Mouse (Mus musculus) kidney, embryonic 15.5 days (tissue): ENCODE data around the gene Pik3ca. TPM values are rescaled to one million over a fixed set of nuclear protein-coding genes. Genes with fewer than 3 reads are reported as not detected.
A peak's percentile ranks its signal among the peaks of the same experiment; 100 is the strongest.

ENCODE experiments used
- ATAC-seq: fragments of 200-750 bp; cut with Nextera tagmentation; replicated peaks from 2 replicates; pipeline ENCODE4 v1.8.0; 2017; ENCODE audit warnings: moderate TSS enrichment; ENCODE audit not compliant: low FRiP score
- H3K27ac ChIP-seq: fragments of 300-500 bp; sonication (generic); 2 replicates; pipeline ENCODE4 v1.5.1; 2015; ENCODE audit warnings: mild to moderate bottlenecking, inconsistent platforms
- H3K27me3 ChIP-seq: fragments of 300-500 bp; sonication (generic); 2 replicates; pipeline ENCODE4 v1.6.1; 2015; ENCODE audit warnings: inconsistent platforms
- H3K36me3 ChIP-seq: fragments of 300-500 bp; sonication (generic); 2 replicates; pipeline ENCODE4 v1.6.1; 2015; ENCODE audit warnings: inconsistent platforms
- H3K4me1 ChIP-seq: fragments of 300-500 bp; sonication (generic); 2 replicates; pipeline ENCODE4 v1.6.1; 2015; ENCODE audit warnings: inconsistent platforms
- H3K4me2 ChIP-seq: fragments of 300-500 bp; sonication (generic); 2 replicates; pipeline ENCODE4 v1.6.1; 2015; ENCODE audit warnings: moderate library complexity, mild to moderate bottlenecking, inconsistent platforms
- H3K4me3 ChIP-seq: fragments of 300-500 bp; sonication (generic); replicated peaks from 2 replicates; pipeline ENCODE4 v1.5.1; 2015; ENCODE audit warnings: mild to moderate bottlenecking, inconsistent platforms
- H3K9ac ChIP-seq: fragments of 300-500 bp; sonication (generic); 2 replicates; pipeline ENCODE4 v1.6.1; 2015; ENCODE audit warnings: mild to moderate bottlenecking, inconsistent platforms
- H3K9me3 ChIP-seq: fragments of 300-500 bp; sonication (generic); replicated peaks from 2 replicates; pipeline ENCODE4 v1.6.1; 2016; ENCODE audit warnings: inconsistent platforms
- WGBS: fragments of 180-500 bp; shearing (Covaris S2); methylation state at CpG from one replicate; pipeline ENCODE4 v1.1.7; 2015; ENCODE audit warnings: mixed read lengths; 5-methylcytosine and 5-hydroxymethylcytosine counted together
- polyA plus RNA-seq: library from polyadenylated mRNA; unstranded; fragments of >200 nt; fragmentation: Nextera tagmentation; extraction: Ambion mirVana; gene quantifications from 2 replicates; pipeline ENCODE4 v1.2.1, GENCODE M21; 2015

Pik3ca gene
- polyA plus RNA-seq, 1 experiment from 2014 or later = 10.3 TPM

DNA sequence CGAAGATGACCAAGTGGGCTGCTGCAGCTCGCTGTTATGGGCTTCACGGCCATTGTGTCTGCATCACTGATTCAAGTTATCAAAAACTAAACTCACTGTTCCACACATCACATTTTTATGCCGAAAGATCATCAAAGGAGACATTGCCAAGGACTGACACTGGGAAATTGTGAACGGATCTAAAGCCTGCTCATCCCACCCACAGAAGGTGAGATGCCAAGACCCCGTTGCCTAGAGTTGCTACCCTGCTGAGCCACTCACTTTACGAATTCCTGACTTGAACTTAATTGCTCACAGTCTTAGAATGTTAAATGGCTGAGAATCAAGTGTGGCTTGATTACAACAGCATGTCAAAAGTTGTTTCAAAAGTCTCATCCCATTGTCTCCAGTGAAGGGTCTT lies 73.0 kb downstream of the Pik3ca start:
- Histone ChIP-seq H3K4me2 (no peak overlapping the region), H3K36me3 (no peaks in the 10 kb centered on the region; the same call in none of the 2 replicates), H3K4me1 (peaks cover 29% of the 10 kb centered on the region), H3K27me3 (no peaks in the 10 kb centered on the region), H3K4me3 (no peak overlapping the region), H3K27ac (0 out of 2 replicates have a peak overlapping the region, but pooled peaks have one; percentile 55), H3K9me3 (no peaks in the 10 kb centered on the region), H3K9ac (no peak overlapping the region)
- WGBS = 67% methylated on average over 7 of the region's 7 CpGs
- no peak for ATAC-seq

- 35% methylated on average over 6 of the region's 6 CpGs for WGBS
- Histone ChIP-seq H3K4me1 (peaks cover 29% of the 10 kb centered on the region), H3K4me2 (no peak overlapping the region), H3K27me3 (no peaks in the 10 kb centered on the region), H3K4me3 (no peak overlapping the region), H3K9me3 (no peaks in the 10 kb centered on the region), H3K9ac (no peak overlapping the region), H3K27ac (peak overlapping the region; percentile 55; the same call in 1 of the 2 replicates), H3K36me3 (no peaks in the 10 kb centered on the region; the same call in none of the 2 replicates)
- ATAC-seq = peak; percentile 70
These were observed 73.6 kb downstream of the Pik3ca start for GRCm38 (mm10) chr3:32471098-32471497.

DNA sequence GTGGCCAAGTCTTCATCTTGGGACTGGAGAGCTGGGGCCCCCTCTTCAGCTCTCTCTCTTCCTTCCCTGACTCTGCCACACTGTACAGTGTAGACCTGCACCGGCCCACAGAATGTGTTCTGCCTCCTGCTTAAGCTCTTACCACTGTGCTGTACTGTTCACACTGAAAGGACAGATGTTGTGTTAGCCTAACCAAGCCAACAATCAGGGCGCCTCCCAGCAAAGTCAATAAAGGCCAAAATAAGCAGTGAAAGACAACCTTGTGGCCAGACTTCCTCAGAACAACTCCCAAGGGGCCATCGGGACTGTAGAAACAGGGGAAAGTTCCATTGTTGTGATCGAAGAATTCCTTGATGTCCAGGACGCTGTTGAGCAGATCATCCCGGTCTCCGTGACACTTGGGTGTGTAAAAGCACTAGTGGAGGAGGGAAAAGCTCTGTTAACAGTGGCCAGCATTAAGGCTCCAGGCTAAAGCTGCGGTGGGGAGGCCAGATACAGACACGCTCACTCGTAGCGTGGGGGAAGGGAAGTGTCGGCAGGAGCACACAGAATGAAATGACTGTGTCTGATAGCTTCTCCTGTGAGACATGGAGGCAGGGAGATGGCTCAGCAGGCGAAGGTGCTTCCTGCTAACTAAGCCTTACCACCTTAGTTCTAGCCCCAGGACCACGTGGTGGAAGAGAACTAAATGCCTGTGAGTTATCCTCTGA lies 74.9 kb downstream of the Pik3ca start:
- 47% methylated on average over 14 of the region's 14 CpGs for WGBS
- peak overlapping the region; percentile 33; the same call in 1 of the 2 replicates for H3K4me2 ChIP-seq

DNA sequence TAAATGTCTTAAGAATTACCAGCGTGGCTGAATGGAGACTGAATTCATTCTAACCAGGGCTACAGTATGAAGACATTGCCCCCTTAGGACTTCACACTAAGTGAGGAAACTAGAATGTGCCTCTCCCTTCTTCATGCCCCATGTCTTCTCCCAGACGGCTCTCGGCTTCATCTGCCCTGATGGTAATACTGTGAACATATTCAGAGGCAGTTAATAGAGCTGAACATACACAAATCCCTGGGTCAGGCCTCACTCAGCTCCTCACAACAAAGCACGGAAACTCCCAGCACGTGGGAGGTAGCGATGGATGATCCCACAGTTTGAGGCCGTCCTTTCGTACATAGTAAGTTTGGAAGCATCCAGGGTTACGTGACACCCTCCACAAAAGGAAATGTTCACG lies 75.7 kb downstream of the Pik3ca start:
- Histone ChIP-seq H3K4me1 (peaks cover 29% of the 10 kb centered on the region), H3K36me3 (no peaks in the 10 kb centered on the region), H3K27ac (no peak overlapping the region), H3K27me3 (no peaks in the 10 kb centered on the region), H3K4me3 (no peak overlapping the region), H3K4me2 (no peak overlapping the region), H3K9me3 (no peaks in the 10 kb centered on the region), H3K9ac (no peak overlapping the region)
- WGBS = 42% methylated on average over 10 of the region's 10 CpGs
- peak; percentile 50 for ATAC-seq

More for the DNA sequence above, 74.9 kb downstream of the Pik3ca start:
- no peaks in the 10 kb centered on the region for H3K27me3 ChIP-seq
- peaks cover 29% of the 10 kb centered on the region for H3K4me1 ChIP-seq
- H3K9ac ChIP-seq = no peak overlapping the region
- H3K4me3 ChIP-seq = no peak overlapping the region
- no peaks in the 10 kb centered on the region for H3K36me3 ChIP-seq
- no peaks in the 10 kb centered on the region for H3K9me3 ChIP-seq
- peak overlapping the region; percentile 55; the same call in 1 of the 2 replicates for H3K27ac ChIP-seq
- peak; percentile 47; the same call in 1 of the 2 replicates for ATAC-seq

DNA sequence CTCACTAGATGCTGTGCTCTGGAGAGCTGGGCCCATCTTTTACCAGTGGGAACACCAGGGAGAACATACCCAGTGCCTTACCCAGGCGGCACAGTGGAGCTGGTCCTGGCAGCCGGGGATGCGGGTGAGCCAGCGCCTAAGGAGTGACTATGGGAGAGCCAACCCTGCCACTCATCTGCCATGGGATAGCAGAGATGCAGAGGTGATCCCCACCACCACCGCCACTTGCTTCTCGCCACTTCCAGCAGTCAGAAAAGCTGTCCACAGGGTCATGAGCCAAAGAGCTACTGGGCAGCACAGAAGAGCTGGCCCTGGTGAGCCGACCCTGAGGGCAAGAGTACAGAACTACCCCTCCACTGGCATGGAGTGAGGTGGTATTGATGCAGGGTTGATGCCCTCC lies 82.5 kb downstream of the Pik3ca start:
- Histone ChIP-seq H3K9ac (no peak overlapping the region), H3K27ac (no peak overlapping the region), H3K36me3 (no peaks in the 10 kb centered on the region), H3K4me2 (no peak overlapping the region), H3K4me3 (no peak overlapping the region), H3K27me3 (no peaks in the 10 kb centered on the region), H3K9me3 (no peaks in the 10 kb centered on the region), H3K4me1 (no peaks in the 10 kb centered on the region)
- no peak for ATAC-seq
- WGBS = 92% methylated on average over 7 of the region's 7 CpGs

- Histone ChIP-seq H3K4me1 (no peaks in the 10 kb centered on the region), H3K9ac (no peak overlapping the region), H3K4me2 (no peak overlapping the region), H3K9me3 (no peaks in the 10 kb centered on the region), H3K4me3 (no peak overlapping the region), H3K27me3 (no peaks in the 10 kb centered on the region), H3K27ac (no peak overlapping the region), H3K36me3 (no peaks in the 10 kb centered on the region)
- no peak for ATAC-seq
- 80% methylated on average over 3 of the region's 3 CpGs for whole genome bisulfite sequencing
These were observed 85.6 kb downstream of the Pik3ca start for GRCm38 (mm10) chr3:32483035-32483434.

- ATAC-seq = no peak
- Histone ChIP-seq H3K9ac (no peak overlapping the region), H3K4me1 (no peaks in the 10 kb centered on the region), H3K36me3 (no peaks in the 10 kb centered on the region), H3K9me3 (no peaks in the 10 kb centered on the region), H3K27me3 (no peaks in the 10 kb centered on the region), H3K27ac (no peak overlapping the region), H3K4me3 (no peak overlapping the region), H3K4me2 (no peak overlapping the region)
- WGBS = 76% methylated on average over 4 of the region's 4 CpGs
These were observed 89.1 kb downstream of the Pik3ca start for GRCm38 (mm10) chr3:32486543-32486942.

- H3K4me1 ChIP-seq = no peaks in the 10 kb centered on the region
- H3K4me3 ChIP-seq = no peak overlapping the region
- H3K36me3 ChIP-seq = no peaks in the 10 kb centered on the region
- no peak overlapping the region for H3K27ac ChIP-seq
- no peaks in the 10 kb centered on the region for H3K27me3 ChIP-seq
- 86% methylated on average over 6 of the region's 6 CpGs for WGBS
- ATAC-seq = no peak
- H3K4me2 ChIP-seq = no peak overlapping the region
- H3K9ac ChIP-seq = no peak overlapping the region
- H3K9me3 ChIP-seq = no peaks in the 10 kb centered on the region
These were observed 90.7 kb downstream of the Pik3ca start for GRCm38 (mm10) chr3:32488172-32488571.

DNA sequence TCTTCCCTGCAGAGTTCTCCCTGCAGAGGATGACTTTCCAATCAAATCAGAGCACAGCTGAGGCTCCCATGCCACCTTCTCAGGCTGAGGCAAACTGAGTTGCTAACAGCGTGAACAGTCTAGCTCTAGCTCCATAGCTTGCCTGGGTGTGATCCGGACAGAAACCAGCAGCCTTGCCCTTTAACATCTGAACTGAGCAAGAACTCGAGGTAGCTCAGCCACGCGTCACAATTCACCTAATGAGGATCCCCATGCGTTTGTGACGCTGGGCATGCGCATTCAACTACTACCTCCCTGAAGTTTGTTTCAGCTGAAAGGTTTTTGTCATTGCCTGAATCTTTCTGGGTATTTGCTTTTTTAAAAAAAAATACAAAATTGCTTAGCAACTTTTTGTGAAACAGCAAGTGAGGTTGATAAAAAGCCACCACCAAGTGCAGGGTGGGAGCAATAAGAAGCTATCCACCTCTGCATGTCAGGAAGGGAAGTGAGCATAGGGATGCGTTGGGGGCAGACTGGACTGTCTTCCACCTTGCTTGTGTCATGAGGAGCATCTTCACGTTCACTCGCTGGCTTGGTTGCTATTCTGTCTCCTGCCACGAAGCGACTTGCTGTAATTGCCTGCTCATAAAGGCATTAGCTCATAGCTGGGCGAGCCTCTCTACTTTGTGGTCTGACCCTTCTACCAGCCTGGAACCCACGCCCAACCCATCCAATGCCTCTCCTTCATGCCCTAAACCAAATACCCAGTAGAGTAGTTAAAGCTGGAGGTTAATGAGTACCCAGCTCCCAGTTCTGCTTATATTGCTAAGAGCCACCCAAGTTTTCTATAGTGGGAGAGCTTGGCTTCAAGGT lies 92.8 kb downstream of the Pik3ca start:
- H3K27ac ChIP-seq = no peak overlapping the region
- H3K9me3 ChIP-seq = no peaks in the 10 kb centered on the region
- no peak overlapping the region for H3K9ac ChIP-seq
- ATAC-seq = 0 out of 2 replicates have a peak, but pooled peaks have one; percentile 43
- no peaks in the 10 kb centered on the region for H3K27me3 ChIP-seq
- no peaks in the 10 kb centered on the region for H3K4me1 ChIP-seq
- no peak overlapping the region for H3K4me3 ChIP-seq
- no peak overlapping the region for H3K4me2 ChIP-seq
- 62% methylated on average over 15 of the region's 15 CpGs for WGBS
- H3K36me3 ChIP-seq = no peaks in the 10 kb centered on the region

DNA sequence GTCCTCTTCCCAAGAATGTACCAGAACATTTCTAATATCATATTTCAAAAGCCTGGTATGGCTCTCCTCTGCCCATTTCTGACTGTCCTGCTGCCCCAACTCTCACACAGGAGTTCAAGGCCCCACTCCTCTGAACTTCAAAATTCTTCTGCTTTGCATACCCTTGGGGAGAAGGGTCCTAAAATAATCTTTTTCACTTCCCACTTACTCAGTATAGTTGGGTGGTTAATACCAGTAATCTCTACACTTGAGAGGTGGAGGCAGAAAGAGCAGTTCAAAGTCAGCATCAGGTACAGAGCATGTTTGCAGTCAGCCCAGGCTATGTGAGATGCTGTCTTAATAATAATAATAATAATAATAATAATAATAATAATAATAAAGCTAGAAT lies 93.5 kb downstream of the Pik3ca start:
- Histone ChIP-seq H3K4me1 (no peaks in the 10 kb centered on the region), H3K4me2 (no peak overlapping the region), H3K36me3 (no peaks in the 10 kb centered on the region), H3K27me3 (no peaks in the 10 kb centered on the region), H3K9ac (no peak overlapping the region), H3K9me3 (no peaks in the 10 kb centered on the region), H3K4me3 (no peak overlapping the region), H3K27ac (no peak overlapping the region)
- ATAC-seq = no peak

- Histone ChIP-seq H3K9me3 (no peaks in the 10 kb centered on the region), H3K27me3 (no peaks in the 10 kb centered on the region), H3K4me1 (no peaks in the 10 kb centered on the region), H3K4me2 (no peak within 1 kb of the TSS), H3K27ac (no peak within 1 kb of the TSS), H3K4me3 (no peak within 1 kb of the TSS), H3K9ac (no peak within 1 kb of the TSS), H3K36me3 (no peaks in the 10 kb centered on the region)
- ATAC-seq = no peak
- WGBS = 80% methylated on average over 11 of the region's 11 CpGs
These were observed 94.9 kb downstream of the Pik3ca start, which contains the start of gene Kcnmb3 for GRCm38 (mm10) chr3:32492097-32493090. TSS of gene Kcnmb3 (minus strand) at chr3:32492231.
